Mouse (Mus musculus) liver, embryonic 14.5 days (tissue): Measurements from ENCODE around the gene Scarf2. TPM values are rescaled to one million over a fixed set of nuclear protein-coding genes. Genes with fewer than 3 reads are reported as not detected.

Source experiments
- ATAC-seq: fragments of 200-750 bp; cut with Nextera tagmentation; 2 replicates; pipeline ENCODE4 v1.8.0; 2017; ENCODE audit warnings: moderate number of reproducible peaks, mild to moderate bottlenecking, moderate library complexity; ENCODE audit not compliant: insufficient read depth
- DNase-seq, 3 experiments: peaks; one replicate each; pipeline ENCODE4 v3.0.0-alpha.2; 2012 to 2013; ENCODE audit warnings: low read depth in 3 of 3, low spot score in 3 of 3
- H3K27ac ChIP-seq: fragments of 300-500 bp; sonication (generic); 2 replicates; pipeline ENCODE4 v1.5.1; 2014; ENCODE audit warnings: moderate library complexity, mild to moderate bottlenecking, control low read depth, inconsistent platforms
- H3K27me3 ChIP-seq: fragments of 300-500 bp; sonication (generic); 2 replicates; pipeline ENCODE4 v1.6.1; 2014; ENCODE audit warnings: mild to moderate bottlenecking, low read length, moderate library complexity; ENCODE audit not compliant: control insufficient read depth, insufficient read depth
- H3K36me3 ChIP-seq: fragments of 300-500 bp; sonication (generic); replicated peaks from 2 replicates; pipeline ENCODE4 v1.6.1; 2014; ENCODE audit warnings: low read depth; ENCODE audit not compliant: control insufficient read depth, insufficient read depth
- H3K4me1 ChIP-seq, 2 experiments: fragments of 200-500 bp in 1 of 2; fragments of 300-500 bp in 1 of 2; sonication (generic) in 1 of 2; replicated peaks; 2 replicates each; pipeline ENCODE4 v1.6.1; 2012 to 2014; ENCODE audit warnings: antibody characterized with exemption in 1 of 2, inconsistent platforms in 1 of 2, low read length in 1 of 2; ENCODE audit not compliant: control insufficient read depth in 2 of 2, insufficient read depth in 2 of 2
- H3K4me2 ChIP-seq: fragments of 300-500 bp; sonication (generic); 2 replicates; pipeline ENCODE4 v1.6.1; 2014; ENCODE audit warnings: low read depth, mild to moderate bottlenecking, control low read depth, moderate library complexity
- H3K4me3 ChIP-seq, 2 experiments: fragments of 200-500 bp in 1 of 2; fragments of 300-500 bp in 1 of 2; sonication (generic) in 1 of 2; 2 replicates each; pipeline ENCODE4 v1.5.1; 2012 to 2014; ENCODE audit warnings: low read depth in 2 of 2, low read length in 2 of 2, mild to moderate bottlenecking in 2 of 2, control low read depth in 1 of 2, inconsistent platforms in 1 of 2, moderate library complexity in 1 of 2; ENCODE audit not compliant: insufficient read depth in 1 of 2
- H3K9ac ChIP-seq: fragments of 300-500 bp; sonication (generic); replicated peaks from 2 replicates; pipeline ENCODE4 v1.6.1; 2014; ENCODE audit warnings: mild to moderate bottlenecking, control low read depth, moderate library complexity
- H3K9me3 ChIP-seq: fragments of 300-500 bp; sonication (generic); 2 replicates; pipeline ENCODE4 v1.6.1; 2016; ENCODE audit warnings: low read length, mixed read lengths; ENCODE audit not compliant: control insufficient read depth
- CTCF ChIP-seq: IDR thresholded peaks from 2 replicates; pipeline ENCODE4 v1.5.1; 2016; ENCODE audit warnings: antibody characterized with exemption, low read depth, control low read depth
- EP300 ChIP-seq: IDR thresholded peaks from 2 replicates; pipeline ENCODE4 v1.6.1; 2016; ENCODE audit warnings: antibody characterized with exemption, low read depth
- WGBS: fragments of 180-500 bp; shearing (Covaris S2); extraction: QIAGEN DNeasy Blood & Tissue Kit; methylation state at CpG from one replicate; pipeline ENCODE4 v1.1.7; 2014; ENCODE audit not compliant: insufficient replicate concordance; 5-methylcytosine and 5-hydroxymethylcytosine counted together
- polyA plus RNA-seq, 2 experiments: library from polyadenylated mRNA; depleted of rRNA in 1 of 2; stranded (reverse) in 1 of 2; unstranded in 1 of 2; fragments of >200 nt; fragmentation: Nextera tagmentation in 1 of 2; extraction: Ambion mirVana in 1 of 2; gene quantifications; 2 replicates each; pipeline versions ENCODE4 v1.2.1 to v1.2.3; 2012 to 2014

Scarf2 gene
- polyA plus RNA-seq, 2 experiments = 0.51 to 3.4 TPM

DNA sequence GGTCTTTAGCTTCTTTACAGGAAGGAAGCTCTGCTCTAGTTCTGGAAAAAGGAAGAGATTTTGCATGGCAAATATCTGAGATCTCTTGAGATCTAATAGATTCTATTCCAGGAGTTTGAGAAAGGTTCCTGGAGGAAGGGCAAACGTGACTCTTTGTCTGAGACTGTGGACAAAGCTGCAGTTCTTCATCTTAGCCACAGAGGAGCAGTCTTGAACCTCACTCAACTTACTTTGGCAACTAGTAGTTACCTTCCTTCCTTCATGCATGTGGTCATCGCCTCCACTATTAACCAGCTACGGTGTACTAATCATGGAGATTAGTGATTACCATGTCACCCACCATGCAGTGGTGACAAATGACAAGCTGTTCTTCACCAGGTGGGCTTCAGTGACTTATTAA, 11.7 kb upstream of the Scarf2 start:
- H3K9ac ChIP-seq = no peak overlapping the region
- H3K27ac ChIP-seq = no peak overlapping the region
- ATAC-seq (no peak), DNase-seq (no peak)
- no peaks in the 10 kb centered on the region for H3K4me1 ChIP-seq
- TF ChIP-seq CTCF = 0 out of 2 replicates have a peak, but pooled peaks have one; percentile 20
- TF ChIP-seq EP300 = no peak
- peaks cover 3% of the 10 kb centered on the region; the same call in 1 of the 2 replicates for H3K36me3 ChIP-seq
- H3K4me2 ChIP-seq = no peak overlapping the region
- H3K4me3 ChIP-seq = no peak overlapping the region
- H3K27me3 ChIP-seq = no peaks in the 10 kb centered on the region
- no peaks in the 10 kb centered on the region for H3K9me3 ChIP-seq
- WGBS = 60% methylated on average over 3 of the region's 3 CpGs

DNA sequence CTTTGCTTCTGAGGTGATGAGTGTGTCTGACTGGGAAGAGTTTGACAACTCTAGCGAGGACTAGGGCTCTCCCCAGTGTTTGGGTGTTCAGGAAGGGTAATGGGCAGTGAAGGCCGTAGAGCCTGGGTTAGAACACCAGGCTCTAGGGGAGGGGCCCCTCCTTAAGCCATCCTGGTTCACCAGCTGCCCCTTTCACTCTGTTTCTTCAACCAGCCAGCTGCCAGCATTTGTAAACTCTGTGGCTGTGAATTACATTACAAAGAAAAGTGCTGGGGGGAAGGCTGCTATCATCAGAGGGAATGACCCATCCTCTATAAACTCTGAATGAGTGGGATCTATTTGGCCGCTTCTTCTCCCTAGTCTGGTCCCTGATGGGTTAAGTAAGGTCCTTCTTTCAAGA, 4.4 kb upstream of the Scarf2 start:
- Histone ChIP-seq H3K27ac (no peak overlapping the region), H3K4me3 (no peak overlapping the region), H3K4me1 (no peaks in the 10 kb centered on the region), H3K9me3 (no peaks in the 10 kb centered on the region), H3K36me3 (peaks cover 3% of the 10 kb centered on the region; the same call in 1 of the 2 replicates), H3K27me3 (peaks cover 25% of the 10 kb centered on the region), H3K9ac (no peak overlapping the region), H3K4me2 (no peak overlapping the region)
- ATAC-seq = no peak
- no peak for DNase-seq
- TF ChIP-seq EP300 (no peak), CTCF (no peak)
- WGBS = 59% methylated on average over 3 of the region's 3 CpGs

DNA sequence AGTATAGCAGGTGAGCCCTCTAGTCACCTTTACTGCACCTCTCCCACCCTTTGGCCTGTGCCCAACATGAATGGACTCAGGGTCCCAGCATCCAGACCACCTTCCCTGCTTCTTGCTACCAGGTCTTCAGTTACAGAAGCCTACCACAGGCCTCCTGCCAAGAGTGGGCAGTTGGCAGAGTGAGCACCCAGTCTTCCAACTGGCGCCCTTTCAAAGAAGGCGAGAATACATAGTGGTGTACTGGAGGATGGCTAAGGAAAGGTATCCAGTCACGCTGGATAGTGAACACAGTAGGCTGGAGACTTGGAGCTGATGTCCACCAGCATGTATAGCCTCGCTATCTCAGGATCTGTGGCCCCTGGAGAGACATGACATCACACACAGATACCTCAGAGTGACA, 3.0 kb upstream of the Scarf2 start:
- Histone ChIP-seq H3K4me3 (no peak overlapping the region), H3K4me1 (no peaks in the 10 kb centered on the region), H3K27ac (no peak overlapping the region), H3K27me3 (peaks cover 39% of the 10 kb centered on the region), H3K9ac (no peak overlapping the region), H3K9me3 (no peaks in the 10 kb centered on the region), H3K4me2 (no peak overlapping the region), H3K36me3 (peaks cover 3% of the 10 kb centered on the region; the same call in 1 of the 2 replicates)
- TF ChIP-seq EP300 (no peak), CTCF (no peak)
- ATAC-seq = no peak
- WGBS = 65% methylated on average over 4 of the region's 4 CpGs
- no peak for DNase-seq

DNA sequence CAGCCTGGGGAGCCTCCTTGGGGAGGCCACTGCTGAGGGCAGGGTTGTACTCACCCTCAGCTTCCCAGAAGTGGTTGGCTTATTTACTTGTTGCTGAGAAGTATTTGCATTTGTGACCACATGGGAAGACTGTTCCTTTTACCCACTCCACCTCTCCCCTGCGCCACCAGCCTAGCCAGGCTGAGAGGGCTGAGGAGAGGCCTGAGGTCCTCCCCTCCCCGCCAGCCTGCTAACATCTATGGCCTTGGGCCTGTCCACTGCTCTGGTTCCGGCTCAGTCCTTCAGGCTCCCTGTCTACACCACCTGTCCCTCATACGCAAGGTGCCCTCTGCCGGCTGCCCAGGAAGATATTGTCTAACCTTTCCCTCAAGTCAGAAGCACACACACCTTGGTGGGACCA, 1.4 kb upstream of the Scarf2 start:
- 57% methylated on average over 5 of the region's 5 CpGs for whole genome bisulfite sequencing
- Histone ChIP-seq H3K4me3 (no peak overlapping the region), H3K4me1 (no peaks in the 10 kb centered on the region), H3K36me3 (no peaks in the 10 kb centered on the region), H3K9ac (no peak overlapping the region), H3K4me2 (no peak overlapping the region), H3K9me3 (no peaks in the 10 kb centered on the region), H3K27ac (no peak overlapping the region), H3K27me3 (peaks cover 52% of the 10 kb centered on the region)
- no peak for DNase-seq
- TF ChIP-seq EP300 (no peak), CTCF (peak; percentile 27; the same call in 1 of the 2 replicates)
- no peak for ATAC-seq

DNA sequence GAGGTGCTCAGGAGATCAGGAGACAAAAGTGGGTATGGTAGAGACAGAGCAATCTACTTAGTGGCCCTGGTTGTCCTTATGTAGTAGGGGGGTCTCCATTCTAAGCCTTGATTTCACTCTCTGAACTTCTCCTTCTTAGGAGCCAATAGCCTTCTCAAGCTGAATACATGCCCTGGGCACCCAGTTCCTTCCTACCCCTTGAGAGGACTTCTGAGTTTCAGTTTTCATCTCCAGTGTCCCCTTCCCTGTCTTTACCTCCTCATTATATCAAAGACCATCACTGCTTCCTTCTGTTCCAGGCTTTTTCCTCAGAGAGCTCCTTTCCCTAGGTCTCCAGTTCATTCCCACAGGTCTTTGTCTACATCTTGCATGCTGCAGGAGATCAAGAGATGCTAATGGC, 563 bp upstream of the Scarf2 start:
- no peak overlapping the region for H3K9ac ChIP-seq
- peak overlapping the region; percentile 49; the same call in 1 of the 2 replicates for H3K4me2 ChIP-seq
- no peak overlapping the region for H3K27ac ChIP-seq
- ATAC-seq = no peak
- H3K27me3 ChIP-seq = peaks cover 61% of the 10 kb centered on the region
- DNase-seq = no peak
- H3K9me3 ChIP-seq = no peaks in the 10 kb centered on the region
- H3K4me3 ChIP-seq = no peak overlapping the region; a peak in 1 of 4 replicates
- no peaks in the 10 kb centered on the region for H3K4me1 ChIP-seq
- TF ChIP-seq EP300 (no peak), CTCF (no peak)
- H3K36me3 ChIP-seq = no peaks in the 10 kb centered on the region
